Mouse (Mus musculus): ENCODE results near the gene Pros1.
A peak's percentile ranks its signal among the peaks of the same experiment; 100 is the strongest.

Gene Pros1

DNA sequence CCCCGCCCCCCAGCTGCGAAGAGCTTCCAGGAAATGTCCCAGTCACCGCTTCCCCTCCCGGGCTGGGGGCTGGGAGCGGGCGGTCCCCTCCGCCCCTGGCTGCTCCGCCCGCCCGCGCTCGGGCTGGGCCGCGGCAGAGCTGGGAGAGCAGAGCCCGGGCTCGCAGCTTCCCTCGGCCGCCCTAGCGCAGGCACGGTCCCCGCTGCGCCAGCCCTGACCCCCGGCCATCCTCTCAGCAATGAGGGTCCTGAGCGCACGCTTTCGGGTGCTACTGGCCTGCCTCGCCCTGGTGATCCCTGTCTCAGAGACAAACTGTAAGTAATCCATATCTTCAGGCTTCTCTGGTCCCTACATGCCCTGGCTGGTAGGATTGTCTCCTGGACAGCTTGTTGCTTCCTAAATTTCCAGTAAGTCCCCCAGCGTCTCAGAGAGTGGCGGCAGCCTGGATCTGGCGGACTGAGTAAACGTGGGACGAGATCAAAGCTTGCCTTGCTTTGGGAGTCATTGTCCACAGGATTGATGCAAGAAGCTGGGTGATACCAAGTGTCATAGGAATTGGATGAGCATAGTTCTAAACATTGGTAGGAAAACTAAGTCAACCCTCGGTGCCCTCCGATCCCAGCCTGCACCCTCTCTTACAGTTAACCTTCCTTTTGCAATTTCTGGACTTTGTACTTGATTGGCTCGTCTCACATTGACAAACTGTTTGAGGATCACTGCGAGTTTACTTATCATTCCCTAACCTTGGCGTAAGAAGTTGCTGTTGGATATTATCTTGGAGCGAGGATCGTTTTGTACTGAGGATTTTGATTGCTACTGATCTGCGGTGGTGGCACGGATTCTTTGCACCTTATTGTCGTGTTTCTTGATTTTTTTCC, at the start of gene Pros1:
Gene Pros1, plus strand, starts transcription at position 117 of the 878 bp plus-strand sequence.
- peak in 1 of 2 experiments; percentile 11 for DNase-seq (ENCODE audit: low spot score in 2 of 2)

DNA sequence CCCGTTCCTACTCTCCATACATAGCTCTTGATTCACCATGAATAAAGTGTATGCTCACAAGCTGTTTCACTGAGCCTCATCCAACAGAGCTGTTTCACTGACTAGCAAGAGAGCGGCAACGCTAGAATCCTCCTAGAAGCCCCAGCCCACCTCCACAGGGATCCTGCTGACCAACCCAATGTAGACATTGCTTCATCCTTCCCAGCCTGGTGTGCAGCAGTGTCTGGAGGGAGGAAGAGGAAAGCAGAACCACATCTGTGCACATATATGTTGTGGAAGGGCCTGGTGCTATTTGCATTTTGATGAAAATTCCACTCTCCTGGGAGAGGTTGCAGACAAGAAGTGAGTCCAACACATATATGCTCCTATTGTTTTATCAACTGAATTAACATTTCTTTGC, 49.5 kb upstream of the Pros1 start:
- no peak for DNase-seq (ENCODE audit: low spot score in 2 of 2)

- DNase-seq (ENCODE audit: low spot score in 2 of 2), result peak; percentile 22 to 27
These were observed 46.7 kb upstream of the Pros1 start for GRCm38 (mm10) chr16:62807249-62807979.

- DNase-seq (ENCODE audit: low spot score in 2 of 2), result no peak
These were observed 43.3 kb upstream of the Pros1 start for GRCm38 (mm10) chr16:62810855-62811254.

GRCm38 (mm10) chr16:62813790-62814189, 40.3 kb upstream of the Pros1 start:
- no peak for DNase-seq (ENCODE audit: low spot score in 2 of 2)

GRCm38 (mm10) chr16:62814491-62814890, 39.6 kb upstream of the Pros1 start, which contains the start of gene Stx19:
TSS of gene Stx19 (plus strand) at chr16:62814676.
- DNase-seq (ENCODE audit: low spot score in 2 of 2), result no peak

GRCm38 (mm10) chr16:62822472-62822871, 31.6 kb upstream of the Pros1 start:
- no peak for DNase-seq (ENCODE audit: low spot score in 2 of 2)

GRCm38 (mm10) chr16:62826156-62827001, 27.7 kb upstream of the Pros1 start:
- peak in 1 of 2 experiments; percentile 57 for DNase-seq (ENCODE audit: low spot score in 2 of 2)

DNA sequence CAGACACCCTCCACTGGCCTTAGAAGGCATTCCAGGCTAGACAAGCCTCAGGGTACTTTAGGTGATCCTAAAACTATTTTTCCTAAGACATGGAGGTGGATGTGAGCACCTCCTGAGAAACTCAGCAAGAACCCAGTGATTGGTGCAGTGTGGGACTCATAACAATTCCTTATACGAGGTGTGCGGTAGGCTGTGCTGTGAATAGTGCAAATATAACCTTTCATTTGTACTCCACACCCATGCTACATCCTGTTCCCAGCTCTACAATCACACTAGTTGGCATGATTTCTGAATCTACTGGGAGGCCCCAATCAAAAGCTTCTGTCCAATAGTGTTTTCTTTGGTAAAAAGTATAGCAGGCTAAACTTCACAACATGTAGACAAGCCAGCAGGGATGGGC, 22.1 kb upstream of the Pros1 start:
- no peak for DNase-seq (ENCODE audit: low spot score in 2 of 2)

DNA sequence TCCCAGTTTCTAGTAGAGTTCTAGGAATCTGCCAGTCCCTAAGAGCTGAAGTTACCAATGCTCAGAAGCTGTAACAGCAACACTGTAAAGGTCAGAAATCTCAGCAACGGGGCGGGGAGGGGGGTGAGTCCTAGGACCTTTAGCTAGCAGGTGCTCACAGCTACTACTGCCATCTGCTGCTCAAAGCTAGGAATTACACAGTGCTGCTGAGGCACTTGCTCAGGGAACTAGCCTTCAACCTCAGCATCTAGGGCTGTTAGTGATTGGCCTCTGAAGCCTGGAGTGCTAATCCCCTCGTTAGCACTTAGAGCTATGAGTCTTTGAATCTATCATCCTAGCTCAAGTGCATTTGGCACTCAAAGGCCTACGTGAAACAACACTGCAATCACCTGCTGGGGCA, 21.6 kb upstream of the Pros1 start:
- peak in 1 of 2 experiments; percentile 42 for DNase-seq (ENCODE audit: low spot score in 2 of 2)

DNA sequence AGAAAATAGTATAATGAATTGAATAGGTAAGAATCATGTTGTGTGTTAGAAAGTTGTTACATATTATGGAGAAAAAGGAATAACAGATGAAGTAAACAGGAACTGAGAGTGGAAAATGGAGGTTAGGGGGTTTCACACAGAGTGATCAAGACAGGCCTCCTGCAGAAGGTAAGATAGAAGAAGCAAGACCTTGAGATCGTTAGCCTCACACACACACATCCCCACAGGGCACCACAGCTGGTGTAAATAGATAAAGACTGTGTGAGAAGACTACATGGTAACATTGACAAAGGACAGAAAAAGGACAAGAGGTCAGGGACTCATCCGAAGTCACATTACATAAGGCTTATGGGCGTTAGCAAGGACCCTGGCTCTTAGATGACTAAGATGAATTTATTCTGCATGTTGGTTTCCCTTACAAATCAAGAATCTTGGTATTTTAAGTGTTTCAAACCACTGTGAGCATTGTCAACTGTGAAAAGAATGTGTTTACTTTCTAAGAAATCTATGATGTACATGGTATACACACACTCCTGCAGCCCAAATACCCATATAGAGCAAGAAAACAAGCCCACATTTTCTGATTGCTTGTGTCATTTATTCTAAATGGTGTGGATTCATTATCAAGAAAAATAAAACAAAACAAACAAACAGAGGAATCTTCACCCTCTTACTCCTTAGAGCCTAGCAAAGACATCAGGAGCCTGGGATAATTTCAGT, 19.9 kb upstream of the Pros1 start:
- no peak for DNase-seq (ENCODE audit: low spot score in 2 of 2)

- DNase-seq (ENCODE audit: low spot score in 2 of 2), result no peak
These were observed 8.8 kb upstream of the Pros1 start for GRCm38 (mm10) chr16:62845341-62845740.

DNA sequence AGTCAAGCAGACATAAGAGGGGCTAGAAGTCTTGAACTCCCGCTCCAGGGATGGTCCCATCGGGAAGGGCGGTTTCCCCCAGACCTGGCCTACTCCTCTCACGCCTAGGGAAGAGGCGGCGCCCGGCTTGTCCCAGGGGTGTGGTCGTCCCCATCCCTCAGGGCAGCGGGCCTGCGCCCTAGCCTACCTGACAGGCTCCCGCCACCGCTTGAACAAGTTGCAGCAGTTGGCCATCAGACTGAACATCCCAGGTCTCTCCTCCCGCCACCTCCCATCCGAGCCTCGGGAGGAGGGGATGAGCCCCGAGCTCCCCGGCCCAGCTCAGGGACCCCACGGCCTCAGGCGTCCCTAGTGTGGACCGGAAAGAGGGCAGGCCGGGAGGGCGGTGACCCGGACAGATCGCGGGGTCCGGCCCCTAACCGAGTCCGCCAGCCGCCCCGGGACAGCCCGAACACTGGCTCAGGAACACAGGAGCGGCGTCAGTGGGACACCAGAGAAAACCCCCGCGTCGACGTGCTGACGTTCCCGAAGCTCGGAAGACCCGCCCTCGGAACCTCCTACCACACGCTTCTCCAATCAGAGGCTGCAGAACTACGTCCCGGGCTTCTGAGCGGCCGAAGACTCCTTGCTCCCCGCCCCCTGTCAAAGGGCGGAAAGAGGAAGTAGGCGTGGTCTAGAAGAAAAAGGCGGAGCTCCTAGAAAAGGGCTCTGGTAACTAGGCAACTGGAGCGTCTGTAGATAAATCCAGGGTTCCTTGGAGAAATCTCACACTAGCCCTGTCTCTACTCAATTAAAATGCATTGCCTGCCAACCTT, 7.4 kb upstream of the Pros1 start, which contains the start of gene Arl13b:
Gene Arl13b, minus strand, starts transcription at position 543 of the 815 bp plus-strand sequence.
- DNase-seq (ENCODE audit: low spot score in 2 of 2), result peak; percentile 86 to 87

DNA sequence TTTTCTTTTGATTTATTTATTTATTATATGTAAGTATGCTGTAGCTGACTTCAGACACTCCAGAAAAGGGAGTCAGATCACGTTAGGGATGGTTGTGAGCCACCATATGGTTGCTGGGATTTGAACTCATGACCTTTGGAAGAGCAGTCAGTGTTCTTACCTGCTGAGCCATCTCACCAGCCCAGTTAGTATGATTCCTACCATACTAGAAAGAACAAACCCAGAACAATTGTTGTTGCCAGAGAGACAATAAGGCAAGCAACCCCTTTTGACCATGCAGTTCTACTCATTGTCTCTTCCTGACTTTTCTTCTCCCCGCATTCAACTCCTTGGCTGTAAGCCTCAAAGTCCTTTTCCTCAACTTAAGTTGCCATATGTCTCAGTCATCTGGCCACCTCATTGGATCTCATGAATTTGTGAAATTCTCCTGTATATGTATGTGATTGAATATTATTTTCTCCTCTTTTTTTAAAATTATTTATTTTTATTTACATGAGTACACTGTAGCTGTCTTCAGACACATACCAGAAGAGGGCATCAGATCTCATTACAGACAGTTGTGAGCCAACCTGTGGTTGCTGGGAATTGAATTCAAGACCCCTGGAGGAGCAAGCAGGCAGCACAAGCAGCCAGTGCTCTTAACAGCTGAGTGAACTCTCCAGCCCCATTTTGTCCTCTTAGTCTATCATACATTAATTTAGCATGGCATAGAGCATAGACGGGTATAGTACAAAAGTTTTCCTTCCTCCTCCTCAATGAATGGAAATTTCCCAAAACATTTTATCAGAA, 1.4 kb upstream of the Pros1 start:
- no peak for DNase-seq (ENCODE audit: low spot score in 2 of 2)

DNA sequence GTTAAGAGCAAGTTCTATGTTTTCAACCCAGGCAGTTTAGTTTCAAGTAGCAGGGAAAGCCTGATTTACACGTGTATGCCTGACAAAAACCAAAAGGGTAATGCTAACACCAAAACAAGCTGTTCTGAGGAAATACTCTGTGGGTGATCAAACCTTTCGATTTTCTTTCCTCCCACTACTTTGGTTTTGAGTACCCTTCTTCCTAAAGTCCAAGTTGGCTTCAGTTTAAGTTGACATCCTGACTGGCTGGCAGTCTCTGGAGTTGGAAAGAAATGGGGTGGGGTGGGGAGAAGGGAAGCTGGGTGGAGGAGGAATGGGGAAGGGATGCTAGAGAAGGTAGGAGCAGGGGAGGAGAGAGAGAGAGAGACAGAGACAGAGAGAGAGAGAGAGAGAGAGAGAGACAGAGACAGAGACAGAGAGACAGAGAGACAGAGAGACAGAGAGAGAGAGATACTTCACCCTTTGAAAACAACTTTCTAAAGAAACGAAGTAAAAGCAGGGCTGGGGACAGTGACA, 438 bp upstream of the Pros1 start:
- no peak for DNase-seq (ENCODE audit: low spot score in 2 of 2)

- DNase-seq (ENCODE audit: low spot score in 2 of 2), result no peak
These were observed 1.3 kb downstream of the Pros1 start for GRCm38 (mm10) chr16:62855385-62855784.

GRCm38 (mm10) chr16:62856273-62856672, 2.2 kb downstream of the Pros1 start:
- no peak for DNase-seq (ENCODE audit: low spot score in 2 of 2)

DNA sequence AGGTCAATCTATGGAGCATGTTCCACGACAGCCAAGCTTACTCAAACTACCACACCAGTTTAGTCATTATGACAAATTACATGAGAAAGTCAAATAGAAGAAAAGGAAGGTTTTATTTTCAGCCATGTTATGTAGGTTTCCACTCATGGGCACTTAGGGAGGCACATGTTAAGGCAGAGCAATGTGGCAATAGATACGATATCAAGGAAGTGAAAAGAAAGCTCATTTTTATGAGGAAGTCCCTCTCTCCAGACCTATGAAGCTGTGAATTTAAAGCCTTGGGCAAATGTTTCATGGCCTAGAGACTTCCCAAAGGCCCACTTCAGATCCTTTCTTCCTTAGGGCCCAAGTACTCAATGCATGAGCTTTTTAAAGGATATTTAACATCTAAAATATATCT, 3.4 kb downstream of the Pros1 start:
- DNase-seq (ENCODE audit: low spot score in 2 of 2), result no peak

GRCm38 (mm10) chr16:62858018-62858417, 3.9 kb downstream of the Pros1 start:
- DNase-seq (ENCODE audit: low spot score in 2 of 2), result no peak

Measured in thymus, postnatal 10 days (tissue).